Mouse (Mus musculus) liver, embryonic 14.5 days (tissue): ENCODE data around the gene Muc20.

ENCODE experiments used
- CTCF ChIP-seq: IDR thresholded peaks from 2 replicates; pipeline ENCODE4 v1.5.1; 2016; ENCODE audit warnings: antibody characterized with exemption, low read depth, control low read depth
- EP300 ChIP-seq: IDR thresholded peaks from 2 replicates; pipeline ENCODE4 v1.6.1; 2016; ENCODE audit warnings: antibody characterized with exemption, low read depth

DNA sequence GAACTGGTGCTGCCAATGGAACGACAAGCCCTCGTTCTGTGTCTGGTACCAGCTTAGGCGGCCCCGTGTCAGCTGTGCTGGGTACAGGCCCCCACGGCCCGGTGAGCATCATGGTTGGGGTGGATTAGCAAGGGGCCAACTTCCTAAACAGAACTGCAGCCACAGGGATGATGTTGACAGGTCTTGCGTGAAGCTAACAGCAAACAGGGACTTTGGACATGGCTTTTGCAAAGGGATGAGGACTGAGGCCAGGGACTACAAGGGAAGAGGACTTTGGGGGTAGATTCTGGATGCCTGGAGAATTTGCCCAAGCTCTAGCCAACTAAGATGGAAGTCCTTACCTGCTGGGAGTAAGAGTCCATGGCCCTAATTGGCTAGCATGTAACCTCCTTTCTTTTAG is 30.3 kb downstream of the Muc20 start:
- no peak for TF ChIP-seq EP300
- TF ChIP-seq CTCF, result no peak
